Mouse (Mus musculus): Measurements from ENCODE around the gene Akap8. TPM values are rescaled to one million over a fixed set of nuclear protein-coding genes. Genes with fewer than 3 reads are reported as not detected.
A peak's percentile ranks its signal among the peaks of the same experiment; 100 is the strongest.

Akap8 gene
- total and polyA plus RNA-seq, 2 experiments from 2014 or later: 66.4 to 108 TPM

- peak overlapping the region; percentile 98 for H3K9ac ChIP-seq (replicated peaks; ENCODE audit: low read length)
- H3K4me2 ChIP-seq (ENCODE audit: low read depth, low read length): peak overlapping the region; percentile 95
- peaks cover 10% of the 10 kb centered on the region for H3K4me1 ChIP-seq (ENCODE audit: insufficient read depth, low read length)
- H3K9me3 ChIP-seq (ENCODE audit: low read length): no peaks in the 10 kb centered on the region
- ATAC-seq (peak; percentile 54), DNase-seq (ENCODE audit: low spot score) (no peak)
- peak overlapping the region; percentile 98 for H3K4me3 ChIP-seq (ENCODE audit: low read length)
- H3K27ac ChIP-seq: peak overlapping the region; percentile 78
- no peaks in the 10 kb centered on the region for H3K27me3 ChIP-seq (ENCODE audit: insufficient read depth, low read length)
- TF ChIP-seq CTCF (IDR thresholded peaks at IDR 0.05; ENCODE audit: low read depth): no peak
- WGBS: under 1% methylated on average over 25 of the region's 50 CpGs
- peaks cover 22% of the 10 kb centered on the region for H3K36me3 ChIP-seq (ENCODE audit: insufficient read depth, low read length)
Observed at GRCm38 (mm10) chr17:32363821-32364301, 42.8 kb upstream of the Akap8 start.

- no peaks in the 10 kb centered on the region for H3K27me3 ChIP-seq (ENCODE audit: insufficient read depth, low read length)
- H3K36me3 ChIP-seq (ENCODE audit: insufficient read depth, low read length): peaks cover 34% of the 10 kb centered on the region
- DNase-seq (ENCODE audit: low spot score) (no peak), ATAC-seq (no peak)
- peaks cover 10% of the 10 kb centered on the region for H3K4me1 ChIP-seq (ENCODE audit: insufficient read depth, low read length)
- no peak overlapping the region for H3K27ac ChIP-seq
- H3K9me3 ChIP-seq (ENCODE audit: low read length): no peaks in the 10 kb centered on the region
- H3K9ac ChIP-seq (replicated peaks; ENCODE audit: low read length): no peak overlapping the region; the same call in 1 of the 2 replicates
- H3K4me2 ChIP-seq (ENCODE audit: low read depth, low read length): peak overlapping the region; percentile 95
- H3K4me3 ChIP-seq (ENCODE audit: low read length): no peak overlapping the region
- 76% methylated on average over 4 of the region's 4 CpGs for WGBS
- no peak for TF ChIP-seq CTCF (IDR thresholded peaks at IDR 0.05; ENCODE audit: low read depth)
Observed at GRCm38 (mm10) chr17:32362686-32363085, 41.6 kb upstream of the Akap8 start.

- Histone ChIP-seq H3K27me3 (ENCODE audit: insufficient read depth, low read length) (no peaks in the 10 kb centered on the region), H3K4me1 (ENCODE audit: insufficient read depth, low read length) (peaks cover 10% of the 10 kb centered on the region), H3K9me3 (ENCODE audit: low read length) (no peaks in the 10 kb centered on the region), H3K9ac (replicated peaks; ENCODE audit: low read length) (no peak overlapping the region), H3K27ac (no peak overlapping the region), H3K4me3 (ENCODE audit: low read length) (no peak overlapping the region), H3K36me3 (ENCODE audit: insufficient read depth, low read length) (peaks cover 61% of the 10 kb centered on the region), H3K4me2 (ENCODE audit: low read depth, low read length) (no peak overlapping the region)
- no peak for ATAC-seq
- DNase-seq (ENCODE audit: low spot score): no peak
- WGBS: 86% methylated on average over 18 of the region's 18 CpGs
- no peak for TF ChIP-seq CTCF (IDR thresholded peaks at IDR 0.05; ENCODE audit: low read depth)
Observed at GRCm38 (mm10) chr17:32359928-32360327, 38.9 kb upstream of the Akap8 start.

GRCm38 (mm10) chr17:32358943-32359340 is 37.9 kb upstream of the Akap8 start:
- H3K27ac ChIP-seq: no peak overlapping the region
- H3K9ac ChIP-seq (replicated peaks; ENCODE audit: low read length): no peak overlapping the region
- peaks cover 71% of the 10 kb centered on the region for H3K36me3 ChIP-seq (ENCODE audit: insufficient read depth, low read length)
- no peak for TF ChIP-seq CTCF (IDR thresholded peaks at IDR 0.05; ENCODE audit: low read depth)
- no peaks in the 10 kb centered on the region for H3K9me3 ChIP-seq (ENCODE audit: low read length)
- no peak for DNase-seq (ENCODE audit: low spot score)
- H3K4me3 ChIP-seq (ENCODE audit: low read length): no peak overlapping the region
- no peak for ATAC-seq
- no peaks in the 10 kb centered on the region for H3K27me3 ChIP-seq (ENCODE audit: insufficient read depth, low read length)
- 93% methylated on average over 6 of the region's 6 CpGs for WGBS
- no peak overlapping the region for H3K4me2 ChIP-seq (ENCODE audit: low read depth, low read length)
- peaks cover 13% of the 10 kb centered on the region for H3K4me1 ChIP-seq (ENCODE audit: insufficient read depth, low read length)

- ATAC-seq: no peak
- H3K4me1 ChIP-seq (ENCODE audit: insufficient read depth, low read length): peaks cover 12% of the 10 kb centered on the region
- 94% methylated on average over 7 of the region's 7 CpGs for WGBS
- H3K4me3 ChIP-seq (ENCODE audit: low read length): no peak overlapping the region
- H3K36me3 ChIP-seq (ENCODE audit: insufficient read depth, low read length): peaks cover 72% of the 10 kb centered on the region
- H3K27me3 ChIP-seq (ENCODE audit: insufficient read depth, low read length): no peaks in the 10 kb centered on the region
- no peaks in the 10 kb centered on the region for H3K9me3 ChIP-seq (ENCODE audit: low read length)
- H3K4me2 ChIP-seq (ENCODE audit: low read depth, low read length): no peak overlapping the region
- no peak overlapping the region for H3K27ac ChIP-seq
- no peak overlapping the region for H3K9ac ChIP-seq (replicated peaks; ENCODE audit: low read length)
- TF ChIP-seq CTCF (IDR thresholded peaks at IDR 0.05; ENCODE audit: low read depth): no peak
- DNase-seq (ENCODE audit: low spot score): no peak
Observed at GRCm38 (mm10) chr17:32358192-32358942, 37.3 kb upstream of the Akap8 start.

GRCm38 (mm10) chr17:32356766-32357760 is 36.0 kb upstream of the Akap8 start:
- H3K4me2 ChIP-seq (ENCODE audit: low read depth, low read length): no peak overlapping the region
- 78% methylated on average over 24 of the region's 24 CpGs for WGBS
- H3K4me3 ChIP-seq (ENCODE audit: low read length): no peak overlapping the region
- no peaks in the 10 kb centered on the region for H3K9me3 ChIP-seq (ENCODE audit: low read length)
- ATAC-seq (no peak), DNase-seq (ENCODE audit: low spot score) (no peak)
- H3K9ac ChIP-seq (replicated peaks; ENCODE audit: low read length): no peak overlapping the region
- TF ChIP-seq CTCF (IDR thresholded peaks at IDR 0.05; ENCODE audit: low read depth): no peak
- H3K27ac ChIP-seq: no peak overlapping the region
- H3K27me3 ChIP-seq (ENCODE audit: insufficient read depth, low read length): no peaks in the 10 kb centered on the region
- 0 out of 2 replicates have a peak, but pooled peaks cover 3% of the 10 kb centered on the region for H3K4me1 ChIP-seq (ENCODE audit: insufficient read depth, low read length)
- H3K36me3 ChIP-seq (ENCODE audit: insufficient read depth, low read length): peaks cover 72% of the 10 kb centered on the region
